Mouse (Mus musculus) thymus, adult 2 months (tissue): ENCODE measurements around the gene Vamp2.

ENCODE experiments used
- CTCF ChIP-seq: fragments of 200-500 bp; IDR thresholded peaks from 2 replicates; pipeline ENCODE4 v1.5.1; 2012; ENCODE audit warnings: mild to moderate bottlenecking, control low read depth, low read length, moderate library complexity, borderline replicate concordance; ENCODE audit not compliant: control insufficient read depth, poor library complexity, insufficient read depth; ENCODE audit errors: extremely low read depth
- POLR2A ChIP-seq: fragments of 200-500 bp; IDR thresholded peaks from 2 replicates; pipeline ENCODE4 v1.6.1; 2012; ENCODE audit warnings: mild to moderate bottlenecking, low read length, control low read depth, moderate library complexity; ENCODE audit not compliant: control insufficient read depth, poor library complexity, insufficient read depth; ENCODE audit errors: extremely low read depth

- TF ChIP-seq POLR2A (no peak), CTCF (peak; percentile 61; the same call in 1 of the 2 replicates)
Observed at GRCm38 (mm10) chr11:69122336-69122951, 34.2 kb downstream of the Vamp2 start, which contains the start of gene 9130213A22Rik.
